Mouse (Mus musculus) liver, postnatal 0 days (tissue): Measurements from ENCODE around the gene Cib1.

ENCODE experiments used
- CTCF ChIP-seq: sonication (generic); IDR thresholded peaks from 2 replicates; pipeline ENCODE4 v1.5.1; 2016; ENCODE audit warnings: antibody characterized with exemption, low read depth
- EP300 ChIP-seq: IDR thresholded peaks from 2 replicates; pipeline ENCODE4 v1.6.1; 2016; ENCODE audit warnings: antibody characterized with exemption, low read depth, mild to moderate bottlenecking

DNA sequence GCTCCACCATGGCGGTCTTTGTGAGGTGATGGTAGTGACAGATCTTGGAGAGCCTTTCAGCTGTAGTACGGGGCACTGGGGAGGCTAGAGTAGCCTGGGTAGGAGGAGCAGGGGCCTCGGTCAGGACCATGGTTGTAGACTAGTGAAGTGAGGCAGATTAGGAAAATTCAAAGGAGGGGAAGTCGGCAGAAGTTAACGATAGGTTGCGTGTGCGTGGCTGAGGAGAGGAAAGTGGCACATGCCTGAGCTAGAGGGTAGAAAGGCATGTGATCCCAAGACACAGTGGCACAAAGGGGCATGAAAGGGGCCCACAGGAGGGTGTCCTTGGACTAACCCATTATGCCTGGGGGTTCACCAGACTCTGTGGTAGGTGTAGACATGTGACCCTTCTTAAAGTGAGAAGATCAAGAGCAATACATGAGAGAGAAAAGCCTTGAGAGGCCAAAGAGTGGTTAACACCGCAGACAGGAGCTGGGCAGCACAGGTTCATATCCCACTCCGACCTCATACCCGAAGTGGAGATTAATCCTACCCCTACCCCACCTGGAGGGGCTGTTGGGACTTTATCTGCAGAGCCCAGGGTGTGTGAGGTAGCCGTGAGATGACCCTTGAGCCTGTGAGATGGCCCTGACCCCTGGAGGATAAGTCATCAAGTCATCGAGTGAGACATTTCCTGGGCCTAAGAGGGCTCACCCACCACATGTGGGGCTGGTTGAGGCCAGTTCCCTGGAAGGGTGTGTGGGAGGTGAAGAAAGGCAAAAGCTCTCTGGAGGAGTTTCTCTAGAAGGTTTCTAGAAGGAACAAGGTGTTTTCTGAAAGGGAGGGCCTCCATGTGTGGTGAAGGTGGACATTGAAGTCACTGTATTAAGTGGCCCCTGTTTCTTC, 26.7 kb downstream of the Cib1 start:
- TF ChIP-seq CTCF: no peak
- TF ChIP-seq EP300: no peak
